In the genomic region with DNA sequence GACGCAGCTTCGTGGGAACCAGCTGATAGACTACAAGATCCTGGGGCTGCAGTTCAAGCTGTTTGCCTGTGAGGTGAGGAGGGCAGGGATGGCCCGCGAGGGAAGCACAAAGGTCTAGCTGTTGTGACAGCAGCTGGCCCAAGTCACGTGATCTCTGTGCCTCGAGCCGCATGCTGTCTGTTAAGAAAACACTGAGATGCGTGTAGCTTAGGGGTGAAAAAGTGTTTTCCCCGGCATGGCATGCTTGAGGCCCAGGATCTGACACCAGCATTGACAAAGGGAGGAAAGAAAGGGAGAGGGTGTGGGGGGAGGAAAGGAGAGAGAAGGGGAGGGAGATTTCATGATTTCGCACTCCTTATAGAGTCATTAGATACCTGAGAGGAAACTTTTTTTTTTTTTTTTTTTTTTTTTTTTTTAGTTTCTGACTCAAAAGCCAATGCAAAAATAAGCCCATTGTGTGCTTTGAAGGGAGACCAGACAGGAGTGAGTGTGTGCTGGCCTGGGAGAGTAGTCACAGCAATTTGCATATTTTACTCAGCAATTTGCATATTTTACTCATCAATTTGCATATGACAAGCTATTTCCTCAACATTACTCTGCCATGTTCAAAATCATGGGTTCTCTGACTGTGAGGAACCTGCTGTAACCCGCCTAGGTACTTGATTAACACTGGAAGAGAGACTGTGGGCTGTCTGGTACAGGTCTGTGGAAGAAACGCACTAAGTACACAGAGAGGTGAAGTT, we compare ENCODE assay signal across 10 mouse cellular contexts. TPM values are rescaled to one million over a fixed set of nuclear protein-coding genes. Genes with fewer than 3 reads are reported as not detected.
A peak's percentile ranks its signal among the peaks of the same experiment; 100 is the strongest.
DNase-seq lines count a peak whose midpoint lies in the region; ATAC-seq and TF ChIP-seq lines count a peak whose summit lies in the region.
"Had no signal": no experiment of that assay in that cellular context is flagged by ENCODE, and none has a peak within 500 bp of the region (broad histone marks: within the 10 kb centered on the region; RNA-seq: fewer than 3 reads in every experiment).

No protein-coding gene starts in this region.

- H3K4me3 ChIP-seq in kidney, embryonic 15.5 days (replicated peaks), result no peak overlapping the region
- no peak overlapping the region for H3K4me3 ChIP-seq in hindbrain, embryonic 13.5 days
- no peak overlapping the region for H3K4me3 ChIP-seq in neural tube, embryonic 14.5 days (ENCODE audit: low read depth, low read length)
- H3K4me3 ChIP-seq: erythroblast, embryonic 14.5 days had no signal

- H3K27me3 ChIP-seq in kidney, embryonic 15.5 days, result no peaks in the 10 kb centered on the region
- no peaks in the 10 kb centered on the region for H3K27me3 ChIP-seq in hindbrain, embryonic 13.5 days
- H3K27me3 ChIP-seq in neural tube, embryonic 14.5 days (ENCODE audit: control insufficient read depth, insufficient read depth, low read length), result no peaks in the 10 kb centered on the region
- H3K27me3 ChIP-seq: Patski had no signal

- H3K4me2 ChIP-seq in kidney, embryonic 15.5 days, result no peak overlapping the region
- no peak overlapping the region for H3K4me2 ChIP-seq in hindbrain, embryonic 13.5 days
- H3K4me2 ChIP-seq in neural tube, embryonic 14.5 days (ENCODE audit: low read depth, low read length), result no peak overlapping the region

- no peak for TF ChIP-seq POLR2A in brain, embryonic 14.5 days (IDR thresholded peaks at IDR 0.05; ENCODE audit: borderline replicate concordance, extremely low read depth, insufficient read depth, insufficient read length, poor library complexity, severe bottlenecking)

- peak overlapping the region; percentile 63 for H3K27ac ChIP-seq in kidney, embryonic 15.5 days
- peak overlapping the region; percentile 82 for H3K27ac ChIP-seq in hindbrain, embryonic 13.5 days
- peak overlapping the region; percentile 36; the same call in 1 of the 2 replicates for H3K27ac ChIP-seq in neural tube, embryonic 14.5 days (ENCODE audit: low read depth, low read length)

- H3K36me3 ChIP-seq in kidney, embryonic 15.5 days, result no peaks in the 10 kb centered on the region
- H3K36me3 ChIP-seq in hindbrain, embryonic 13.5 days, result no peaks in the 10 kb centered on the region
- H3K36me3 ChIP-seq in neural tube, embryonic 14.5 days (ENCODE audit: control insufficient read depth, insufficient read depth, low read length), result no peaks in the 10 kb centered on the region

- no peak for TF ChIP-seq CTCF in brain, embryonic 14.5 days (IDR thresholded peaks at IDR 0.05; ENCODE audit: borderline replicate concordance, extremely low read depth, insufficient read depth, insufficient read length)

- DNase-seq in kidney, postnatal 14 days, result no peak
- DNase-seq in brain, embryonic 14.5 days (ENCODE audit: low read depth), result peak; percentile 86
- DNase-seq in gastrocnemius, adult 18-20 months (ENCODE audit: low spot score), result no peak
- no peak for DNase-seq in adrenal gland, postnatal 25 days

- H3K4me1 ChIP-seq in kidney, embryonic 15.5 days, result peaks cover 24% of the 10 kb centered on the region
- H3K4me1 ChIP-seq in hindbrain, embryonic 13.5 days (replicated peaks), result peaks cover 40% of the 10 kb centered on the region
- H3K4me1 ChIP-seq in neural tube, embryonic 14.5 days (ENCODE audit: control insufficient read depth, insufficient read depth, low read length), result peaks cover 13% of the 10 kb centered on the region; the same call in 1 of the 2 replicates

- WGBS in kidney, embryonic 15.5 days, result 30% methylated on average over 12 of the region's 12 CpGs
- WGBS in hindbrain, embryonic 13.5 days, result 13% methylated on average over 12 of the region's 12 CpGs
- 10% methylated on average over 12 of the region's 12 CpGs for WGBS in neural tube, embryonic 14.5 days

- ATAC-seq in kidney, embryonic 15.5 days (replicated peaks; ENCODE audit: low FRiP score), result 0 out of 2 replicates have a peak, but pooled peaks have one; percentile 29
- peak; percentile 45; the same call in 1 of the 2 replicates for ATAC-seq in hindbrain, embryonic 13.5 days (ENCODE audit: low FRiP score)
- peak; percentile 47; the same call in 1 of the 2 replicates for ATAC-seq in neural tube, embryonic 14.5 days (ENCODE audit: low read depth)
- ATAC-seq in granulocyte monocyte progenitor cell, adult 5-6 weeks (replicated peaks; ENCODE audit: poor library complexity, severe bottlenecking), result no peak
- ATAC-seq: Patski had no signal

- H3K9me3 ChIP-seq in kidney, embryonic 15.5 days (replicated peaks), result no peaks in the 10 kb centered on the region
- H3K9me3 ChIP-seq in hindbrain, embryonic 13.5 days, result no peaks in the 10 kb centered on the region
- H3K9me3 ChIP-seq in neural tube, embryonic 14.5 days (ENCODE audit: control insufficient read depth, low read length), result no peaks in the 10 kb centered on the region

- no peak overlapping the region for H3K9ac ChIP-seq in kidney, embryonic 15.5 days
- H3K9ac ChIP-seq in hindbrain, embryonic 13.5 days, result no peak overlapping the region
- H3K9ac ChIP-seq in neural tube, embryonic 14.5 days (replicated peaks; ENCODE audit: low read depth, low read length), result no peak overlapping the region

RNA-seq across cellular contexts. Expression of a gene that starts 17.2 kb away (rescaled TPM):
- 7.8 and 9.0 TPM in 2 replicates for polyA plus RNA-seq in kidney, embryonic 15.5 days (2015; fragmentation: Nextera tagmentation; extraction: Ambion mirVana)
- 2.3 and 2.6 TPM in 2 replicates for polyA plus RNA-seq in brain, embryonic 14.5 days (2012; rRNA removed)
- polyA plus RNA-seq in hindbrain, embryonic 13.5 days (2015; fragmentation: Nextera tagmentation; extraction: Ambion mirVana), result 2.5 and 3.4 TPM in 2 replicates
- polyA plus RNA-seq in neural tube, embryonic 14.5 days (2014; fragmentation: Nextera tagmentation; extraction: Ambion mirVana), result 1.9 and 3.3 TPM in 2 replicates
- under 1 TPM; 0.50 to 0.93 TPM for total RNA-seq in gastrocnemius, adult 18-20 months (2021)
- 102 and 121 TPM in 2 replicates for total RNA-seq in granulocyte monocyte progenitor cell, adult 5-6 weeks (2014; fragmentation: Nextera tagmentation)
- 118 and 136 TPM in 2 replicates for total RNA-seq in granulocyte monocyte progenitor cell, adult 5-6 weeks (2017)
- 4.0 and 4.2 TPM in 2 replicates for total RNA-seq in adrenal gland, postnatal 25 days (2021)

RNA-seq across cellular contexts. Expression of a gene that starts 50.9 kb away (rescaled TPM):
- polyA plus RNA-seq in kidney, embryonic 15.5 days (2015; fragmentation: Nextera tagmentation; extraction: Ambion mirVana), result 228 and 235 TPM in 2 replicates
- 166 and 187 TPM in 2 replicates for polyA plus RNA-seq in brain, embryonic 14.5 days (2012; rRNA removed)
- polyA plus RNA-seq in hindbrain, embryonic 13.5 days (2015; fragmentation: Nextera tagmentation; extraction: Ambion mirVana), result 343 and 364 TPM in 2 replicates
- polyA plus RNA-seq in neural tube, embryonic 14.5 days (2014; fragmentation: Nextera tagmentation; extraction: Ambion mirVana), result 259 and 301 TPM in 2 replicates
- total RNA-seq in gastrocnemius, adult 18-20 months (2021), result 10 to 100 TPM in 1 of 2 experiments, 1 to 10 TPM in 1; 7.8 to 11.7 TPM
- 175 and 199 TPM in 2 replicates for total RNA-seq in granulocyte monocyte progenitor cell, adult 5-6 weeks (2014; fragmentation: Nextera tagmentation)
- total RNA-seq in granulocyte monocyte progenitor cell, adult 5-6 weeks (2017), result 115 and 134 TPM in 2 replicates
- total RNA-seq in adrenal gland, postnatal 25 days (2021), result 111 and 124 TPM in 2 replicates

RNA-seq across cellular contexts. Expression of a gene that starts 51.0 kb away (rescaled TPM):
- 60.6 and 63.6 TPM in 2 replicates for polyA plus RNA-seq in kidney, embryonic 15.5 days (2015; fragmentation: Nextera tagmentation; extraction: Ambion mirVana)
- polyA plus RNA-seq in brain, embryonic 14.5 days (2012; rRNA removed), result 11.5 and 14.1 TPM in 2 replicates
- 19.8 and 24.0 TPM in 2 replicates for polyA plus RNA-seq in hindbrain, embryonic 13.5 days (2015; fragmentation: Nextera tagmentation; extraction: Ambion mirVana)
- 14.9 and 23.8 TPM in 2 replicates for polyA plus RNA-seq in neural tube, embryonic 14.5 days (2014; fragmentation: Nextera tagmentation; extraction: Ambion mirVana)
- 1 to 10 TPM; 4.9 to 7.8 TPM for total RNA-seq in gastrocnemius, adult 18-20 months (2021)
- total RNA-seq in granulocyte monocyte progenitor cell, adult 5-6 weeks (2014; fragmentation: Nextera tagmentation), result 1.6 and 3.3 TPM in 2 replicates
- total RNA-seq in granulocyte monocyte progenitor cell, adult 5-6 weeks (2017), result 0.46 and 2.1 TPM in 2 replicates
- total RNA-seq in adrenal gland, postnatal 25 days (2021), result 18.2 and 31.1 TPM in 2 replicates
